Mouse (Mus musculus) adrenal gland (tissue): ENCODE results near the gene Clta.
"Not testable (repeated sequence)": the region's sequence is repeated elsewhere in the genome, so short reads cannot be mapped to it uniquely, and the experiment has no call there.

Experiments
- intact Hi-C: fragments of 180-260 bp; cut with DNase I; formaldehyde crosslinking; loops from one replicate; pipeline ENCODE4 v1.15.1; 2025

The Clta gene

DNA sequence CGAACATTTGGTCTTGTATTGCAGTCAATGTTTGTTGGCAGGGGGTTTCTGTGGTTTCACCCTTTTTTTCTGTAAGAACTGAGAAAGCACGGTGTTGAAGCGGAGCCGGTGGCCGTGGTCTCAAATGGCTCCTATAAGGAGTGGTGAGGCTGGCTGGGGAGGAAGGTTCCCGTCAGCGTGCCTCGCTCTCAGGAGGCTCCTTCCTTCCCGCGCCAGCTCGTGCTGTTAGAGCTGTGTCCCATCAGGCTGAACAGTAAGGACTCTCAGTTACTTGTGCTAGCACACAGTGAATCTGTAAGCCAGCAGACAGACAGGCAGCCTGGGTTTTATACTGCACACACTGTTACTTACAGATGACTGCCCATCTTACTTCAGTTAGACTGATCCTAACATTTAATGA lies 18.5 kb downstream of the Clta start:
- intact Hi-C loops: no loop called here

DNA sequence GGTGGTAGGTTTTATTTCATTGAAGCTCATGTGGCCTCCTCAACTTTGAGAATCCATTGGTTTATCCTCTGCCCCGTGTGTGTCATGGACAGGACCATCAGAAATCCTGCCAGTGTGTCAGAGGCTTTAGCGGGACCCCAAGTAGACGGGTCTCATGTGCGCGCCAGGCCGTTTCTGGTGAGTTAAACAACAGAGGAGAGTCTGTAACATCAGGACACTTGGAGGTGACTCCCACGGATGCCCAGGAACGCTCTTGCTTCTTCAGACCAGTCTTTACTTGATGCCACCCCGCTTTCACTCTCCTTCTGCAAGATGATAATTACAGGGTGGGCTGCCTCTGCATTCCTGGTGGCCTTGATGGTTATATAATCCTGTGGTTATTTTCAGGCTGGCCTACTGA lies 19.4 kb downstream of the Clta start:
- intact Hi-C loops: no loop called here

DNA sequence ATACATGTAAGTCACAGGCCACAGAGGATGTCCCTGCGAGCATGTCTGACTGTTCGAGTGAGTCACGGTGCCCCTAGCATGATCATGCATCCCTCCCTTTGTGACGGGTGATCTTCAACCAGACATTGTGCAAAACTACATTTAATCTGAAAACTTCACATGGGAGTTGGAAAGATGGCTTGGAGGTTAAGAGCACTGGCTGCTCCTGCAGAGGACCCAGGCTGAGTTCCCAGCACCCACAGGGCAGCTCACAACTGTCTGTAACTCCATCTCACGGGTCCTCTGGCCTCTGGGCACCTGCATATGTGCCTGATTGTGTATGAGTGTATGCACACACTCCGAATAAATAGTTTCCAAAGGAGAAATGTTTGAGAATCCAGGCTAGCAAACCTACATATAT lies 20.0 kb downstream of the Clta start:
- intact Hi-C loops: no loop called here

DNA sequence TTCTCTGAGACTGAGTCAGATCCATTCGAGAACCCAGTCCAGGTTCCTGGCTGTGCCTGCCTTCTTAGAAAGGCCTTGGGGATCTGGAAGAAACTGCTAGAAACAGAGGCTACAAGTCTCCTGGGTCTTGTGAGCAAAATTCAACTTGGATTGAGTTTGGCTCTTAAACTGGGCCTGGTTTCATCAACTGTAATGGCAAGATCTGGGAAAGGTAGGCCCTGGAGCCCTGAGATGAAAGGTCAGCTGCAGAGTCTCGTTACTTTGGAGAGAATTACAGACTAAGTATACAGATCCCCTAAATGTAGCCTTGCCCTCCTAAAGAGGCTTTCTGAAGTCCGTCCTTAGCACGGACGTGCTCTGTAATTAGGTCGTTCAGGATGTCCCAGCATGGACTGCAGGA lies 21.3 kb downstream of the Clta start:
- intact Hi-C loops: no loop called here

DNA sequence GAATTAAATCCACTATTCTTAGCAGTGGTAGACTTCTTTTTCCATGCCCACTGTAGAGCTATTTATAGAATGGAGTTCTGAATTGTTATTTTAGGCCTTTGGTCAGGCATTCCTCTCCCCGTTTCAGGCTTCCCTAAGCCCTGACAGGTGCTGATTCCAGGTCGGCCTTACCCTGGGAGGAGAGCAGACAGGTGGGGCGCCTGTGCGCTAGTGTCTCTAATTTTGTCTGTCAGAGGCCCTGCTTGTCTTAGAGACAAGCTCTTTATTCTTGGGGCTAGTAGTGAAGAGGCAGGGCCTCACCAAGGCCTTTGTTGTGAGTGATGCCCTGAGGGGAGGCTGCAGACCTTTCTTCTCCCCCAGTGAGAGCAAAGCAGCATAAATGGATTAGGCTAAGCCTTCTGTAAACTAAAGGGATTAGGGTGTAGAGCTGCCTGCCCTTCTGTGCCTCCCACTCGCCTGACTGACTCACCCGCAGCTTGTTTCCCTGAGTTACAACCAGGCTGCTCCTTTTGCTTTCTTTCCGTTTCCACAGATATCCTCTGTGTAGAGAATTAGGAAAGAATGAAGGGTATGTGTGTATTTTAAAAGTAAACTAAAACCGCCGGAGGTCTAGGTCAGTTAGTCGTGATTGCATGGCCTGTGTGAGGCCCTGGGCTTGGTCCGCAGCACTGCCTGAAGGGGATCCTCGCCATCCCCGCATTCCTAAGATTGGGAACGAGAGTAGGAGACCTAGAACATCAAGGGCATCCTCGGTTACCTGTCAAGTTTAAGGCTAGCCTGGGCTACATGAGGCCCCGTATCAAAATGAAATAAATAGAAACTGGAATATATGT lies 24.3 kb downstream of the Clta start:
- intact Hi-C loops: no loop called here

DNA sequence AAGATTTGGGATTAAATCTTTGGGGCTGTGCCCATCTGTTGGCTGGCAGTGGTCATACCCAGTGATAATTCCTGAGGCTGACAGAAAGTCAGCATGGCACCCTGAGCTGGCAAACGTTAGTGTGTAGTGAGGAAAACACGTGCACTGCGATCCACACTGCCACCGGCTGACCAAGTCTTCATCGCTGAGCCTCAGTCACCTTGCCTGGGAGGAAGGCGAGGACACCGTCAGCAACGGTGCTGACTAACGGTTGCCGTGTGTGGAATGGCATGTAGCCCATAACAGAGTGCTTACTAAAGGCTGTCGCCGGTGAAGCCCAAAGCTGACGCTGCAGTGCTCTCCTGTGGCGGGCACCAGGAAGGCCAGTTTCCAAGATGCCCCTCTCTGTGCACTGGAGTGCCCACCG lies 25.4 kb downstream of the Clta start:
- intact Hi-C loops: no loop called here

DNA sequence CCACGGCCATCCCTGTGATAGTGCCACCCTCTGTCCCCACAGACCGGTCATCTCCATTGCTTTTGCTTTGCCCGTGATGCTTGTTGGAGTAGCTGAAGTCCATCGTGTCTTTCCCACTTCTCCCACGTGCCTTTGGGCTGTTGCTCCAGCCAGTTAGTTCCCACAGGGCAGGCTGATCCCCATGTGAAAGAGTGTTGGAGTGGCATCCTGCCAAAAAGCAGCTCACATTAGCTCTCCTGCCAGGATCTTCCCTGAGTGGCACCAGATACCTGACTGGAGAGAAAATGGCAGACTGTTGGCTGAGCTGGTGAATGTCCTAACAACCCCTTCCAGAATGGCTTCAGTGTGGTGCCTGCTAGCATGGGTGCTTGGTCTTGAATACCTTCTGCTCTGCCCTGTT lies 27.3 kb downstream of the Clta start:
- intact Hi-C loops: no loop called here

DNA sequence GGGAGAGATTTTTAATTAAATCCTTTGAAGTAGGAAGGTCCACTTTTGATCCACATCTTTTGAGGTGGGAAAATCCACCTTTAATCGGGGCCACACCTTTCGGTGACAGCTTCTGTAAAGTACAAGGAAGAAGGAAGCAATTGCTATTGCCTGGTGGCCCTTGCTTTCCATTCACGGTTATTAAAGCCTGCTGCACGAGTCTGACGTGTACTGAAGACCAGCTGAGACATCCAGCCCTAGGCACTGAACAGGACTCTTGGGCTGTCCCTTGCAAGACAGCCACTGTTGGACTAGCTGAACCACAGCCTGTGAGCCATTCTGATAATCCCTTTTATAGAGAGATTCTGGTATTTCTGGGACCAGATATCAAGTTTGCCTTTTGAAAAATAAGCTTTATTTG lies 32.2 kb downstream of the Clta start:
- intact Hi-C loops: no loop called here

DNA sequence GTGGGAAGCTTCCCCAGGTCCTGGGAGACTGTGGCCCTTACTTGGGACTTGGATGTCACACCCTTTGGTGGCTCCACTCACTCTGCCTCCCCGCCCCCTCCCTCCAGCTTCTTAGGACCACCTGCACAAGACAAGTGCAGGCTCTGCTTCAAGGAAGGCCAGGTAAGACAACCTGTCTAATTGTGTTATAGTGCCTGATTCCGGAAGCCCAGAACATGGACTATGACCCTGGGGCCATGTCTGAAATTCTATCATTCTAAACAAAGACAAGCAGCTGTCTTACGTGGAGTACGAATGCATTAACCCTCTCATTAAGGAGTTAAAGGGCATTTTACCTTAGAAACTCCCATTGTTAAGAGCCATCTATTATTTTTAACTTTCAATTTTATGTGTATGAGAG lies 36.5 kb downstream of the Clta start:
- intact Hi-C loops: no loop called here

DNA sequence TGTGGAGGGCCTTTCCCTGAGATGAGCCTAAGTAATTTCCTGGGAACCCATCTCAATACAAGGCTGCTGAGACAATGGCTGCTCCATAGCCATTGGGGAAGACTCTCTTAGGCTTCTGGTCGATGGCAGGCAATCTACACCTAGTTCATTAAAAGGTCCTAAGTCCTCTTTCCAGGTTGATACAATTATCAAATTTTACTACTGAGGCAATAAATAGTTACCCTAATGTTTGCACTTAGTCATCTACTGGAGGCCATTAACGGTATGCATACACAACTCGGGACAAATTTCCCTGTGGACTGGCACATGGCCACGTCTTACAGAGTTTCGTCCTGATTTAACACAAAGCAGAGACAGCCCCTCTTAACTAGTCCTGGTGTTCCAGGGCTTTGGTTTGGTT lies 38.2 kb downstream of the Clta start:
- intact Hi-C loops: no loop called here

DNA sequence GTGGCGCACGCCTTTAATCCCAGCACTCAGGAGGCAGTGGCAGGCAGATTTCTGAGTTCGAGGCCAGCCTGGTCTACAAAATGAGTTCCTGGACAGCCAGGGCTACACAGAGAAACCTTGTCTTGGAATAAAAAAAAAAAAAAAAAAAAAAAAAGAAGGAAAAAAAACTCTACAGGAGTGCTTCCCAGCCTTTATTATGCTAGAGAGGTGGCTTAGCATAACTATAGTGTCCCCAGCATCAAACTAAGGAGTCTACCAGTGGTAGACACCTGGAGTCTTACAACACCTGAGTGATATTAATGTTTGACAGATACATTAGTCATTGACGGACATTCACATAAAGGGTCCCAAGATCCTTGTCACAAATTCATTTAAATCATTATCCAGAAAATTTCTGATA lies 38.9 kb downstream of the Clta start:
- intact Hi-C loops: not testable (repeated sequence)

DNA sequence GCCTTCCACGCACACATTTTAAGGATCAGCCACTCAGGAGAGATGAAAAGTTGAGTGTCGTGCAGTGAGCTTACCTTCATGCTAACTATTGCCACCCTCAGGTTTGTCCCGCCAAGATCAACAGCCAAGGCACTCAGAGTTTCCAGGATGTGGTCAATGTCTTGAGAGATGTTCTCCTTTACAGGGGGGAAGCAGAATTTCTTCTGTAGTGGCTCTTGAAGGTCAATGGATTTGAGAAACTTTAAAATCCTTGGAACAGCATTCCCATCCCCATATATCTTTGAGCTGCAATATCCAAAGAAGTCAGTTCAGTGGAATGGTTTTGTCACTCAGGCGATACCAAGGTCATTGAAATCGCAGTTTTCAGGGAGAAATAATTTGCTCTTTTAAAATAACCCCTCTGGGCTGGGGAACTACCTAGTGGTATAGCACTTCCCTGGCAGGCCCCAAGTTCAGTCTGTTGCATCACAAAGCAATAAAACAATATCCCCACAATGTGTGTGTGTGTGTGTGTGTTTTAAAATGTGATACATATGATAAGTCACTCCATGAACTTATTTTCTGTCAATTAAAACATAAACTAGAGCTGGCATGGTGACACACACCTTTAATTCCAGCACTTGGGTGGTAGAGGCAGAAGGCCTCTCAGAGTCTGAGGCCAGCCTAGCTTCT lies 40.6 kb downstream of the Clta start:
- intact Hi-C loops: no loop called here

DNA sequence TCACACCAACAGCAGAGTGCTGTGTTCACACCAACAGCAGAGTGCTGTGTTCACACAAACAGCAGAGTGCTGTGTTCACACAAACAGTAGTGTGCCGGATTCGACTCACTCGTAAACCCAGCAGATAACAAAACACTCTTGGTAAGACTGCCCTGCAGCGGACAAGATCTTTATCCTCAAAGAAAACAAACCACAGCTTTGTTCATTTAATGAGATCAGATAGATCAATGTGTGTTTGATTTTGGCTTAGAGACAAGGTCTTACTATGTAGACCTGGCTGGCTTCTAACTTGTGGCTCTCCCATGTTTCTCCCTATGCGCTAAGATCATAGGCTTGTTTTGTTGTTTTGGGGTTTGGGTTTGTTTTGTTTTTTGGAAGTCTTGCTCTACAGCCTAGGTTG lies 41.8 kb downstream of the Clta start:
- intact Hi-C loops: no loop called here

DNA sequence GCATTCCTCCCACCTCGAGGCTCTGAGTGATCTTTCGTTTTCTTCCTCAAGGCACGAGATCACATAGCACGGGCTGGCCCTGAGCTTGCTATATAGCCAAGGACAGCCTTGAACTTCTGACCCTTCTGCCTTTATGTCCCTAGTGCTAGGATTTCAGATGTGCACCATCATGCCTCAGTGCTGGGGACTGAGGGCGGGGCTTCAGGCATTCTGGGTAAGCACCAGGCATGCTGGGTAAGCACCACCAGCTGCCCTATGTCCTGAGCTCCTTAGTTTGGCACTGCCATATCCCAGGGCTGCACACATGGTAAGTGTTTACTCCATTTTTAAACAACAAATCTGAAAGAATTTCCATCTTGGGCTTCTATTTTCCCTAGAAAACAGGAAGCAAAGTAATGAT lies 45.6 kb downstream of the Clta start:
- intact Hi-C loops: no loop called here

DNA sequence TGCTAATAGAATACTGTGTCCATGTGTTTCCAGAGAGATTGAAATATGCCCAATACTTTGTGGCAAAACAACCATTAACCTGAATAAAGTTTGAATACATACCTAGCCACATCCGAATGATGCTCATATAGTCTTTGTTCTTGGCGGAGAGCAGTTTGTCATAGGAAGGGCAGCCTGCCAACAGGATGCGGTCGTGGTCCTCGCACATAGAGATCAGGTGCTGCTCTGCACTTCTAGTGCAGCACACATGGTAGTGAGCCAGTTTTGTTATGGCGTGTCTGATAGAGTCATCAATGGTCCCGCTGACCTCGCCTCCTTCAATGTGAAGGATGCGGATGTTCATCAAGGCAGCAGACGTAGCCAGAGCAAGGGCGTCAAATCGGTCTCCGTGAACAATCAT lies 55.4 kb downstream of the Clta start:
- intact Hi-C loops: loop anchor here (10.0 kb wide), 1 partner anchor 235 kb away; no protein-coding TSS in a partner anchor

DNA sequence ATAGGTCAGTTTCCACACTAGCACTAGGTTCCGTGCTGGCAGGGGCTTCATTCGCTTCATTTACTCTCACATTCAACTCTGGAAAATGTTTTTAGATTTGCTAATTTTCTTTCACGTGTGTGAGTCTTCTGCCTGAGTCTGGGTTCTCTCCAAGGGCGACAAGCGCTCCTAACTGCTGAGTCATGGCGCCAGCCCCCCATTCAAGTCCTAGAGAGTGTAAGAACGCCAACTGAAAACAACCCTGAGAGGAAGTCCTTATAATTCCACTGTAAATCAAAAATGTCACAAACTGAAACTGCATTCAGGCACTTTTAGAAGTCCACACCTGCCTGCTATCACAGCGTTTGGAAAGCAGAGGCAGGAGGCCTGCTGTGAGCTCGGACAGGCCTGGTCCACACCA lies 57.8 kb downstream of the Clta start:
- intact Hi-C loops: loop anchor here (10.0 kb wide), 1 partner anchor 233 kb away; no protein-coding TSS in a partner anchor

DNA sequence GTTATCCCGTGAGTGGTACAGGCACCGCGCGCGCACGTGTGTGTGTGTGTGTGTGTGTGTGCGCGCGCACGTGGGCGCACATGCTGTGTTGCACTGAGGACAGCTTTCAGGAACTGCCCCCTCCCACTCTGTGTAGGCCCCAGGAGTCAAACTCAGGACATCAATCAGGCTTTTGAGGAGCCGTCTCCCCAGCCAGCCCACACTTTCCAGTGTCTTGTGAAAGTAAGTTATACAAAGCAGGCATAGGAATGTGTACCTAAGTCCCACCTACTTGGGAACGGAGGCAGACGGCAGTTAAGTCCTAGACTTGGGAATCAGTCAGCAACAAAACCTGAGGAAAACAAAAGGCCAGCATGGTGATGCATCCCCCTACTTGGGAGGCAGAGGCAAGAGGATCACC lies 58.6 kb downstream of the Clta start:
- intact Hi-C loops: loop anchor here (10.0 kb wide), 1 partner anchor 232 kb away; no protein-coding TSS in a partner anchor

DNA sequence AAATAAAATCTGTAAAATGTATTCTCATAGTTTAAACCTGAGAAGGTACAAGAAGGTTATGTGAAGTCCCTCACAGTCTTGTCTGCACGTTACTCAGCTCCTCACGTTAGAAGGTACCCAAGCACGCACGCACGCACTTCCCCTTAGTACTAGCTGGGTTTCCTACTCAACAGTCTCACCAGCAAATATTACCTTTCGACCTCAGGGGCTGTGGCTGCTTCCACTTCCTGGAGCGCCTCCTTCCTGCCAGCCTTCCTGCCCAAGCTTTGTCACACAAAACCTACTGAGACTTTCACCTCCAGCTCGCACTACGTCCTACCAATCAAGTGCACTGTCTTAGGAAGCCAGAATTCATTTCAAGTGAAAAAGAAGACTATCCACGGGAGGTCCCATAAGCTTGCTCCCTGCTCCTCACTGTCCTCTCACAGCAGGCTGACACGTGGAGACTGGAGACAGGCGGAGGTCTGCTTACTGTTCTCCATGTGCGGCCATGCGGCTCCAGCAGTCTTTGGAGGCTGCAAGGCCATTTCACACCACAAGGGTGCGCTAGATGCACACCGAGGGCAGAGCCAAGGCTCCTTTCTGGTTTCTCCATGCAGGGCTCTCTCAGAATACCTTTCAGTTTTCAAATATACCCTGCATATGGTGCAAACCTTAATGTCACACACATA lies 61.2 kb downstream of the Clta start:
- intact Hi-C loops: loop anchor here (2.0 to 10.0 kb wide), 2 partner anchors 55 to 229 kb away; no protein-coding TSS in a partner anchor

DNA sequence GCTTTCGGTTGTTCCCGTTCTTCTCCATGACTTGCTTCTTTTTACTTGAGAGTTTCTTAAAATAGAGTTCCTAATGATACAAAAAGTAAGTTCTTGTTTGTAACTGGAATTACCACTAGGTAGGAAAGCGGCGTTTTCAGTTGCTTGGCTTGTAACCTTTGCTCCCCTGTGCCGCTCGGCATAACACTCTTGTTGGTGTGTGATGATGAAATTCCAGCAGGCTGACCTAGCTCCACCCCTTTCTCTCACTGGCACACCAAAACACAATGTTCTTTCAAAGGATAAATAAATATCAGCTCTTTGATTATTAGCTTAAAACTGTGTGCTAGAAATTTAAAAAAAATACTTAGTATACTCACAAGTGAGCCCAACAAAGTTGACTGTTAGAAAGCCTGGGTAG lies 62.6 kb downstream of the Clta start:
- intact Hi-C loops: loop anchor here (10.0 kb wide), 1 partner anchor 228 kb away; no protein-coding TSS in a partner anchor

DNA sequence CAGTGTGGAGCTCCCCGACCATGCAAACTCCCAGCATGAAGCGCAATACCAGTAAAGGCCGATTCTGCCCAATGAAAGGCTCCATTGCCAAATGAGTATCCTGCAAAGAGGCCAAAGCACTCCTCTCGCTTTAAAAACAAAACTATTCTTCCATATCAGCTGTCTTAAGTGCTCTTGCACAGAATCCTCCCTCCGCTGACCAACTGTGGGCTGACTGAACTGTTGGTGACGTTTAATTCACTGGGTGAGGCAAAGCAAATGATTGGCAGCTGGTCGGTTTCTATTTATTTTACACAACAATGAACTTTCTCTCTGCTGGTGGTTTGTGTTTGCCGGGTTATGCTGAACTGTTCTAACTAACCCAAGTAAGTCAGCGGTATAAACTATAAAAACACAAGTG lies 64.5 kb downstream of the Clta start:
- intact Hi-C loops: loop anchor here (10.0 kb wide), 1 partner anchor 226 kb away; no protein-coding TSS in a partner anchor

DNA sequence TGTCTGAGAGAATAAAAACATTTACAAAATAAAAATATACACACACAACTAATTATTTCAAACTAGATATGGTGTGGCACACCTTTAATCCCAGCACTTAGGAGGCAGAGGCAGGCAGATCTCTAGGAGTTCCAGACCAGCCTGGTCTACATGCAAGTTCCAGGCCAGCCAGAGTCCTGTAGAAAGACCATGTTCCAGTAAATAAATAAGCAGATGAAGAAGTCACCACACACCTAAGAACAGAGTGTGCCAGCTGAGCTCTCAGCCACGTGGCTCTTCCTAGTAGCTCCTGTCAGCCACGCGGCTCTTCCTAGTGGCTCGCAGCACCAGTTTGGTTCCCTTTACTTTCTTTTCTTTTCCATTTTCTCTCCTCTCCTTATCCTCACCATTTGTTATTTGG lies 65.2 kb downstream of the Clta start:
- intact Hi-C loops: loop anchor here (10.0 kb wide), 1 partner anchor 225 kb away; no protein-coding TSS in a partner anchor

DNA sequence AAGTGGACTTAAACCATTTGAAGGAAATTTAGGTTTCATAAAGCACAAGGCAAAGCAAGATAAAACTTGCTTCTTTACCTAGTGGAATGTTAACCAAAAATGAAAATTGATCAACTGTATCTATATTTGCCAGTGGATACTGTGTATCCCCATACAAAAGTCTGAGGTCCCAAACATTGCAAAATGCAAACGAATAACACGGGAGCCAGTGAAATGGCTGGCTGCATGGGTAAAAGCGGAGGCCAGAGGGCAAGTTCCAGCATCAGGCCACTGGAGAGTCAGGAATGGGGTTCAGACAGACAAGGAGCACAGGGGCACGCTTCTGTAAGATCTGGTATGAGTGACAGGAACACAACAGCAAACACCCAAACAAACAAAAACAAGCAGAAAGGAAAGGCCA lies 66.4 kb downstream of the Clta start:
- intact Hi-C loops: no loop called here
